8 mouse cellular contexts compared by ENCODE assay signal in genomic region chr11:114066951-114067762, GRCm38 (mm10). TPM values are rescaled to one million over a fixed set of nuclear protein-coding genes. Genes with fewer than 3 reads are reported as not detected.
DNase-seq lines count a peak whose midpoint lies in the region; ATAC-seq and TF ChIP-seq lines count a peak whose summit lies in the region.

TSS of gene Sdk2 (minus strand) at chr11:114067046.

- H3K36me3 ChIP-seq in lung, embryonic 14.5 days (ENCODE audit: insufficient read depth): no peaks in the 10 kb centered on the region
- H3K36me3 ChIP-seq in forebrain, embryonic 11.5 days (ENCODE audit: control insufficient read depth, insufficient read depth, low read length): no peaks in the 10 kb centered on the region

- peak within 1 kb of the TSS; percentile 96 for H3K4me2 ChIP-seq in lung, embryonic 14.5 days
- peak within 1 kb of the TSS; percentile 95 for H3K4me2 ChIP-seq in forebrain, embryonic 11.5 days (ENCODE audit: low read depth, low read length, severe bottlenecking)

- peak within 1 kb of the TSS; percentile 91 for H3K27ac ChIP-seq in lung, embryonic 14.5 days (ENCODE audit: low read depth)
- H3K27ac ChIP-seq in forebrain, embryonic 11.5 days (ENCODE audit: low read depth, low read length): peak within 1 kb of the TSS; percentile 37; the same call in 1 of the 2 replicates

- TF ChIP-seq CTCF in lung, embryonic 14.5 days (IDR thresholded peaks at IDR 0.05; ENCODE audit: low read depth): 0 out of 2 replicates have a peak, but pooled peaks have one; percentile 1

- DNase-seq in lung, embryonic 14.5 days: peak; percentile 87
- DNase-seq in lung, postnatal 25 days (ENCODE audit: low spot score): no peak
- DNase-seq in forebrain, embryonic 11.5 days (ENCODE audit: low spot score): peak; percentile 84
- DNase-seq in heart, postnatal 14 days: peak; percentile 73 to 74
- DNase-seq in left cerebral cortex, adult 11 months (ENCODE audit: low spot score): peak; percentile 64
- DNase-seq in lung, postnatal 14 days: peak; percentile 57
- DNase-seq in right cerebral cortex, postnatal 25 days: peak; percentile 89
- no peak for DNase-seq in thymus, postnatal 36 days

- H3K9me3 ChIP-seq in lung, embryonic 14.5 days (ENCODE audit: low read depth, low read length): no peaks in the 10 kb centered on the region
- H3K9me3 ChIP-seq in forebrain, embryonic 11.5 days (ENCODE audit: control insufficient read depth, low read length): no peaks in the 10 kb centered on the region

- peak; percentile 78 for ATAC-seq in lung, embryonic 14.5 days (ENCODE audit: insufficient read depth)
- ATAC-seq in forebrain, embryonic 11.5 days (replicated peaks; ENCODE audit: low FRiP score): peak; percentile 80

- 2% methylated on average over 38 of the region's 52 CpGs for WGBS in lung, embryonic 14.5 days
- WGBS in forebrain, embryonic 11.5 days: 1% methylated on average over 43 of the region's 52 CpGs

- peak within 1 kb of the TSS; percentile 64 for H3K4me3 ChIP-seq in lung, embryonic 14.5 days (ENCODE audit: low read depth, low read length)
- peak within 1 kb of the TSS; percentile 56 for H3K4me3 ChIP-seq in forebrain, embryonic 11.5 days (ENCODE audit: low read depth, low read length)

- peaks cover 9% of the 10 kb centered on the region for H3K4me1 ChIP-seq in lung, embryonic 14.5 days (ENCODE audit: insufficient read depth)
- peaks cover 21% of the 10 kb centered on the region; the same call in 1 of the 2 replicates for H3K4me1 ChIP-seq in forebrain, embryonic 11.5 days (replicated peaks; ENCODE audit: control insufficient read depth, insufficient read depth, low read length)

- H3K9ac ChIP-seq in lung, embryonic 14.5 days: peak within 1 kb of the TSS; percentile 71
- H3K9ac ChIP-seq in forebrain, embryonic 11.5 days (ENCODE audit: low read length): peak within 1 kb of the TSS; percentile 69

- intact Hi-C loops in heart, postnatal 14 days (cut with DNase I): loop anchor here (5.0 kb wide), 2 partner anchors 115 to 570 kb away; no protein-coding TSS in a partner anchor

- H3K27me3 ChIP-seq in lung, embryonic 14.5 days (ENCODE audit: insufficient read depth, low read length): peaks cover 31% of the 10 kb centered on the region
- H3K27me3 ChIP-seq in forebrain, embryonic 11.5 days (ENCODE audit: control insufficient read depth, insufficient read depth, low read length): peaks cover 35% of the 10 kb centered on the region

RNA-seq across cellular contexts. Expression of gene Sdk2, which starts in this region (rescaled TPM):
- polyA plus RNA-seq in lung, embryonic 14.5 days (2014; fragmentation: Nextera tagmentation; extraction: Ambion mirVana): 3.5 and 4.4 TPM in 2 replicates
- polyA plus RNA-seq in forebrain, embryonic 11.5 days (2014; fragmentation: Nextera tagmentation; extraction: Ambion mirVana): 1.5 and 1.7 TPM in 2 replicates
- 1 to 10 TPM; 2.0 to 2.2 TPM for total RNA-seq in heart, postnatal 14 days (2021)

Comparison
In these comparisons a context has a peak if more than half of its experiments do, and no peak if none do; other contexts are left out.
1. DNase-seq: peak in lung, embryonic 14.5 days (single experiment), forebrain, embryonic 11.5 days (single experiment), heart, postnatal 14 days (2 of 2), left cerebral cortex, adult 11 months (single experiment), lung, postnatal 14 days (single experiment) and right cerebral cortex, postnatal 25 days (single experiment); none in lung, postnatal 25 days (single experiment) and thymus, postnatal 36 days (0 of 2).